Mouse (Mus musculus) urinary bladder, postnatal 25 days (tissue): ENCODE measurements around the gene Olfr729.

Experiments used
- DNase-seq: peaks from one replicate; pipeline ENCODE4 v3.0.0; 2022; ENCODE audit warnings: low spot score

The Olfr729 gene

DNA sequence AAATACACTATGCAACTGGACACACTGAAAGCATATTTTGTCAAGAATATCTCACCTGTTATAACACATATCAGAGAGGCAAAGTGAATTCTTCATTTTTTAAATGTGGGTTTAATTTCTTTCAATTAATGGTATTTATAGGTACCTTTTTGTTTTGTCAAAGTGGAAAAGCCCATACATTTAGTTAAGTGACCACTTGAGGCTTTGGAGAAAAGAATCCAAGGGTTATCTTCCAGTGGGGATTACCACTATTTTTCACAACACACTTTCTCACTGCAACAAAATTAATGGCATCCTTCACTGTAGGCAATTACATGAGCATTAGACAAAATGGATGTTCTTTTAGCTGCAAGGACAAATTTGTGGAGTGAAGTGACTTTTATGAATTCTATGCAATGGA is at the start of gene Olfr729:
TSS of gene Olfr729 (minus strand) at position 101 of the 400 bp plus-strand sequence.
- no peak for DNase-seq

GRCm38 (mm10) chr14:50188098-50188497 is 35.4 kb upstream of the Olfr729 start, which contains the start of gene Olfr730:
TSS of gene Olfr730 (minus strand) at chr14:50188198.
- no peak for DNase-seq

- no peak for DNase-seq
Measured at GRCm38 (mm10) chr14:50142580-50142979, 10.1 kb downstream of the Olfr729 start, which contains the start of gene Olfr728. TSS of gene Olfr728 (minus strand) at chr14:50142680.

- no peak for DNase-seq
Measured at GRCm38 (mm10) chr14:50122886-50123285, 29.8 kb downstream of the Olfr729 start, which contains the start of gene Olfr727. TSS of gene Olfr727 (plus strand) at chr14:50123186.
